Mouse (Mus musculus): ENCODE measurements around the gene Gm5891. TPM values are rescaled to one million over a fixed set of nuclear protein-coding genes. Genes with fewer than 3 reads are reported as not detected.
"Not testable (repeated sequence)": the region's sequence is repeated elsewhere in the genome, so short reads cannot be mapped to it uniquely, and the experiment has no call there.

Gm5891 gene
- total RNA-seq (2021): not detected
- long read RNA-seq, experiment 1: 0 reads
- long read RNA-seq, experiment 2: 0 reads

DNA sequence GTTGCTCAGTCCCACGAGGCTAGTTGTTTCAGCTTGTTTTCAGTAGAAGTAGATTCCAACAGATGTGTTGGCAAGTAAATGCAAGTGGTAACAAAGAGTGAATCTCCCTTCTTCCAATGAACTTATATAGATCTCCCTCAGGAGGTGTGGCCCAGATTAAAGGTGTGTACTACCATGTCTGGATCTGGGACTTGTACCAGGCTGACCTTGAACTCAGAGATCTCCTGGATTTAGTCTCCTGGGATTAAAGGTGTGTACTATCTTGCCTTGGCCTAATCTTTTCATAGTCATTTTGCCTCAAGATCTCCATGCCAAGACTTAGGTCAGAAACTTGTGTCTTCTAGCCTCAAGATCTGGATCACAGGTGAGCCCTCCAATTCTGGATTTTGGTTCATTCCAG, at the start of gene Gm5891:
Gm5891 (minus strand) TSS at position 101 of the 400 bp plus-strand sequence.
- intact Hi-C loops (cut with DNase I); DNase-seq: not testable (repeated sequence)

Other genes starting within 250 kb of the Gm5891 start
- gene Gm4175, start 159.8 kb downstream of the Gm5891 start, total RNA-seq (2021): not detected
- not detected for gene Gm4177, start 124.6 kb downstream of the Gm5891 start, total RNA-seq (2021)
- gene Vmn1r135, start 88.9 kb downstream of the Gm5891 start, total RNA-seq (2021): not detected
- not detected for gene Gm5725, start 77.0 kb downstream of the Gm5891 start, total RNA-seq (2021)
- not detected for gene Vmn1r137, start 73.3 kb upstream of the Gm5891 start, total RNA-seq (2021)
- not detected for gene Vmn1r138, start 107.6 kb upstream of the Gm5891 start, total RNA-seq (2021)
- gene Gm6176, start 135.0 kb upstream of the Gm5891 start, total RNA-seq (2021): not detected
- not detected for gene Vmn1r139, start 147.8 kb upstream of the Gm5891 start, total RNA-seq (2021)
- not detected for gene Gm16451, start 197.0 kb upstream of the Gm5891 start, total RNA-seq (2021)
- not detected for gene Gm10666, start 213.4 kb upstream of the Gm5891 start, total RNA-seq (2021)
- not detected for gene Vmn1r142, start 242.7 kb upstream of the Gm5891 start, total RNA-seq (2021)